Mouse (Mus musculus): ENCODE data around the gene Swi5.

- TF ChIP-seq POLR2A (IDR thresholded peaks at IDR 0.05; ENCODE audit: insufficient read depth, low read depth, low read length) (no peak), CTCF (IDR thresholded peaks at IDR 0.05; ENCODE audit: insufficient read depth, low read depth, low read length) (no peak)
Observed at GRCm38 (mm10) chr2:32310096-32310845, 22.4 kb upstream of the Swi5 start.
